Mouse (Mus musculus) stomach, postnatal 0 days (tissue): ENCODE measurements around the gene Clcn1. TPM values are rescaled to one million over a fixed set of nuclear protein-coding genes. Genes with fewer than 3 reads are reported as not detected.

Experiments used
- ATAC-seq: fragments of 200-750 bp; cut with Nextera tagmentation; 2 replicates; pipeline ENCODE4 v1.8.0; 2017; ENCODE audit not compliant: low FRiP score, low TSS enrichment
- DNase-seq: peaks from one replicate; pipeline ENCODE4 v3.0.0-alpha.2; 2016; ENCODE audit warnings: low spot score
- H3K27ac ChIP-seq: fragments of 300-500 bp; sonication (generic); replicated peaks from 2 replicates; pipeline ENCODE4 v1.5.1; 2014; ENCODE audit warnings: mild to moderate bottlenecking, control low read depth
- H3K27me3 ChIP-seq: fragments of 300-500 bp; sonication (generic); 2 replicates; pipeline ENCODE4 v1.6.1; 2014; ENCODE audit warnings: low read length; ENCODE audit not compliant: control insufficient read depth, insufficient read depth
- H3K36me3 ChIP-seq: fragments of 300-500 bp; sonication (generic); 2 replicates; pipeline ENCODE4 v1.6.1; 2014; ENCODE audit warnings: low read length, mixed read lengths; ENCODE audit not compliant: control insufficient read depth, insufficient read depth
- H3K4me1 ChIP-seq: fragments of 300-500 bp; sonication (generic); replicated peaks from 2 replicates; pipeline ENCODE4 v1.6.1; 2014; ENCODE audit warnings: antibody characterized with exemption; ENCODE audit not compliant: control insufficient read depth, insufficient read depth
- H3K4me2 ChIP-seq: fragments of 300-500 bp; sonication (generic); replicated peaks from 2 replicates; pipeline ENCODE4 v1.6.1; 2014; ENCODE audit warnings: low read depth, mild to moderate bottlenecking, control low read depth, moderate library complexity
- H3K4me3 ChIP-seq: fragments of 300-500 bp; sonication (generic); 2 replicates; pipeline ENCODE4 v1.5.1; 2014; ENCODE audit warnings: low read depth, low read length, control low read depth
- H3K9ac ChIP-seq: fragments of 300-500 bp; sonication (generic); 2 replicates; pipeline ENCODE4 v1.6.1; 2014; ENCODE audit warnings: mild to moderate bottlenecking, low read length, control low read depth, mixed read lengths
- H3K9me3 ChIP-seq: fragments of 300-500 bp; sonication (generic); 2 replicates; pipeline ENCODE4 v1.6.1; 2016; ENCODE audit warnings: low read length; ENCODE audit not compliant: control insufficient read depth
- CTCF ChIP-seq: IDR thresholded peaks from 2 replicates; pipeline ENCODE4 v1.5.1; 2016; ENCODE audit warnings: antibody characterized with exemption, low read depth, mild to moderate bottlenecking, moderate library complexity
- EP300 ChIP-seq: optimal IDR thresholded peaks from 2 replicates; pipeline ENCODE3; 2016; ENCODE audit warnings: antibody characterized with exemption
- WGBS: fragments of 180-500 bp; shearing (Covaris S2); extraction: QIAGEN DNeasy Blood & Tissue Kit; methylation state at CpG from one replicate; pipeline ENCODE4 v1.1.7; 2014; 5-methylcytosine and 5-hydroxymethylcytosine counted together
- polyA plus RNA-seq: library from polyadenylated mRNA; unstranded; fragments of >200 nt; fragmentation: Nextera tagmentation; extraction: Ambion mirVana; gene quantifications from 2 replicates; pipeline ENCODE4 v1.2.1, GENCODE M21; 2015

The Clcn1 gene
- polyA plus RNA-seq, 1 experiment from 2014 or later: 0.06 TPM

- H3K9me3 ChIP-seq: no peaks in the 10 kb centered on the region
- no peak overlapping the region for H3K27ac ChIP-seq
- no peak overlapping the region for H3K4me2 ChIP-seq
- 83% methylated on average over 3 of the region's 3 CpGs for WGBS
- ATAC-seq (no peak), DNase-seq (no peak)
- TF ChIP-seq EP300 (no peak), CTCF (no peak)
- H3K4me3 ChIP-seq: no peak overlapping the region
- H3K4me1 ChIP-seq: 0 out of 2 replicates have a peak, but pooled peaks cover 3% of the 10 kb centered on the region
- no peaks in the 10 kb centered on the region for H3K36me3 ChIP-seq
- no peak overlapping the region for H3K9ac ChIP-seq
- no peaks in the 10 kb centered on the region; the same call in 1 of the 2 replicates for H3K27me3 ChIP-seq
Measured at GRCm38 (mm10) chr6:42326509-42326908, 40.0 kb downstream of the Clcn1 start.

- Histone ChIP-seq H3K27me3 (no peaks in the 10 kb centered on the region; the same call in 1 of the 2 replicates), H3K27ac (no peak overlapping the region), H3K4me2 (no peak overlapping the region), H3K4me3 (no peak overlapping the region), H3K4me1 (0 out of 2 replicates have a peak, but pooled peaks cover 2% of the 10 kb centered on the region), H3K9me3 (no peaks in the 10 kb centered on the region), H3K36me3 (no peaks in the 10 kb centered on the region), H3K9ac (no peak overlapping the region)
- no peak for DNase-seq
- WGBS: 73% methylated on average over 3 of the region's 3 CpGs
- TF ChIP-seq CTCF (no peak), EP300 (no peak)
- no peak for ATAC-seq
Measured at GRCm38 (mm10) chr6:42328757-42329156, 42.3 kb downstream of the Clcn1 start.

- H3K9ac ChIP-seq: no peak overlapping the region
- 75% methylated on average over 3 of the region's 3 CpGs for WGBS
- peak; percentile 21; the same call in 1 of the 2 replicates for ATAC-seq
- TF ChIP-seq CTCF: no peak
- no peak for TF ChIP-seq EP300
- H3K4me1 ChIP-seq: no peaks in the 10 kb centered on the region
- no peak overlapping the region for H3K27ac ChIP-seq
- no peaks in the 10 kb centered on the region for H3K9me3 ChIP-seq
- no peak overlapping the region for H3K4me3 ChIP-seq
- no peak overlapping the region for H3K4me2 ChIP-seq
- no peak for DNase-seq
- H3K36me3 ChIP-seq: no peaks in the 10 kb centered on the region
- H3K27me3 ChIP-seq: no peaks in the 10 kb centered on the region
Measured at GRCm38 (mm10) chr6:42330216-42330615, 43.7 kb downstream of the Clcn1 start.

- Histone ChIP-seq H3K4me1 (no peaks in the 10 kb centered on the region), H3K27ac (no peak overlapping the region), H3K9me3 (no peaks in the 10 kb centered on the region), H3K36me3 (no peaks in the 10 kb centered on the region), H3K9ac (no peak overlapping the region), H3K4me2 (no peak overlapping the region), H3K4me3 (no peak overlapping the region), H3K27me3 (no peaks in the 10 kb centered on the region)
- DNase-seq (no peak), ATAC-seq (no peak)
- TF ChIP-seq EP300 (no peak), CTCF (no peak)
- 86% methylated on average over 3 of the region's 3 CpGs for WGBS
Measured at GRCm38 (mm10) chr6:42330946-42331345, 44.5 kb downstream of the Clcn1 start.

GRCm38 (mm10) chr6:42339189-42339588, 52.7 kb downstream of the Clcn1 start:
- 91% methylated on average over 2 of the region's 2 CpGs for WGBS
- Histone ChIP-seq H3K36me3 (no peaks in the 10 kb centered on the region), H3K27me3 (no peaks in the 10 kb centered on the region), H3K9ac (no peak overlapping the region), H3K4me3 (no peak overlapping the region), H3K27ac (no peak overlapping the region), H3K9me3 (no peaks in the 10 kb centered on the region), H3K4me2 (no peak overlapping the region), H3K4me1 (no peaks in the 10 kb centered on the region)
- ATAC-seq (no peak), DNase-seq (no peak)
- TF ChIP-seq CTCF: no peak
- no peak for TF ChIP-seq EP300

- WGBS: 58% methylated on average over 5 of the region's 5 CpGs
- no peak for TF ChIP-seq EP300
- TF ChIP-seq CTCF: no peak
- H3K4me3 ChIP-seq: no peak overlapping the region
- H3K9me3 ChIP-seq: no peaks in the 10 kb centered on the region
- ATAC-seq: no peak
- H3K4me2 ChIP-seq: no peak overlapping the region
- H3K27ac ChIP-seq: no peak overlapping the region
- no peak for DNase-seq
- no peaks in the 10 kb centered on the region for H3K36me3 ChIP-seq
- no peak overlapping the region for H3K9ac ChIP-seq
- H3K4me1 ChIP-seq: no peaks in the 10 kb centered on the region
- no peaks in the 10 kb centered on the region for H3K27me3 ChIP-seq
Measured at GRCm38 (mm10) chr6:42339981-42340380, 53.5 kb downstream of the Clcn1 start.
